Mouse (Mus musculus) forebrain, embryonic 14.5 days (tissue): ENCODE measurements at regions not wholly inside any gene's neighbourhood (a gene's known extent, or its start where the extent isn't known, plus 50 kb on each side); places are given as distances from the start of the nearest gene placed in this dataset.

Experiments
- ATAC-seq: fragments of 200-750 bp; cut with Nextera tagmentation; 2 replicates; pipeline ENCODE4 v1.8.0; 2017; ENCODE audit warnings: mild to moderate bottlenecking, moderate library complexity
- DNase-seq: peaks from one replicate; pipeline ENCODE4 v3.0.0-alpha.2; 2015; ENCODE audit warnings: low spot score
- H3K27ac ChIP-seq: fragments of 300-500 bp; sonication (generic); 2 replicates; pipeline ENCODE4 v1.5.1; 2014; ENCODE audit warnings: low read depth, mild to moderate bottlenecking, control low read depth, low read length, moderate library complexity
- H3K27me3 ChIP-seq: fragments of 300-500 bp; sonication (generic); replicated peaks from 2 replicates; pipeline ENCODE4 v1.6.1; 2014; ENCODE audit warnings: low read length, control low read depth, mixed read lengths; ENCODE audit not compliant: control insufficient read depth, insufficient read depth
- H3K36me3 ChIP-seq: fragments of 300-500 bp; sonication (generic); 2 replicates; pipeline ENCODE4 v1.6.1; 2014; ENCODE audit warnings: low read length, control low read depth; ENCODE audit not compliant: control insufficient read depth, insufficient read depth
- H3K4me1 ChIP-seq: fragments of 300-500 bp; sonication (generic); 2 replicates; pipeline ENCODE4 v1.6.1; 2014; ENCODE audit warnings: antibody characterized with exemption, low read length, control low read depth; ENCODE audit not compliant: control insufficient read depth, insufficient read depth
- H3K4me2 ChIP-seq: fragments of 300-500 bp; sonication (generic); 2 replicates; pipeline ENCODE4 v1.6.1; 2014; ENCODE audit warnings: mild to moderate bottlenecking, control low read depth, low read length
- H3K4me3 ChIP-seq: fragments of 300-500 bp; sonication (generic); 2 replicates; pipeline ENCODE4 v1.5.1; 2014; ENCODE audit warnings: low read depth, low read length, control low read depth
- H3K9ac ChIP-seq: fragments of 300-500 bp; sonication (generic); 2 replicates; pipeline ENCODE4 v1.6.1; 2014; ENCODE audit warnings: mild to moderate bottlenecking, low read length, control low read depth, moderate library complexity
- H3K9me3 ChIP-seq: fragments of 300-500 bp; sonication (generic); replicated peaks from 2 replicates; pipeline ENCODE4 v1.6.1; 2016; ENCODE audit warnings: low read length, control low read depth, mixed read lengths; ENCODE audit not compliant: control insufficient read depth
- WGBS: fragments of 180-500 bp; shearing (Covaris S2); extraction: QIAGEN DNeasy Blood & Tissue Kit; methylation state at CpG from one replicate; pipeline ENCODE4 v1.1.7; 2014; 5-methylcytosine and 5-hydroxymethylcytosine counted together

DNA sequence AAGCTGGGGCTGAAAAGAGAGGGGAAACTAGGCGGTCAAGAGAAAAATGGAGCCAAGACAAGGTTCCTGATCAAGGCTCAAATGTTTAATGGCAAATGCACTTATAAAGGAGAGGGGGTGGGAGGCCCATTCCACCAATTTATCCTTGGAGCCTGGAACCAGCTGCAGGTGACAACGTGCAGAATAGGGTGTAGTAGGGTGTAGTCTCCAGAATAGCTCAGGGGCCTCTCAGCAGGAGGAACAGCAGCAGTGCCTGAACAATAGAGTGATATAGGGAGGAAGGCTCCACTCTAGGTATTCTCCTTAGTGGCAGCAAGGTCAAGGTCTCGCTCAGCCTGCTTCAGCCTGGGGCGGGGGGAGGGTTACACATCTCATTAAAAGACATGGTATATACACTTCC lies 451.7 kb downstream of the Ube2dnl2 start:
- no peaks in the 10 kb centered on the region for H3K36me3 ChIP-seq
- no peak overlapping the region for H3K9ac ChIP-seq
- DNase-seq (no peak), ATAC-seq (no peak)
- H3K27me3 ChIP-seq: no peaks in the 10 kb centered on the region
- H3K27ac ChIP-seq: no peak overlapping the region
- 71% methylated on average over 4 of the region's 4 CpGs for WGBS
- no peak overlapping the region for H3K4me3 ChIP-seq
- no peaks in the 10 kb centered on the region for H3K9me3 ChIP-seq
- H3K4me1 ChIP-seq: no peaks in the 10 kb centered on the region
- H3K4me2 ChIP-seq: no peak overlapping the region

DNA sequence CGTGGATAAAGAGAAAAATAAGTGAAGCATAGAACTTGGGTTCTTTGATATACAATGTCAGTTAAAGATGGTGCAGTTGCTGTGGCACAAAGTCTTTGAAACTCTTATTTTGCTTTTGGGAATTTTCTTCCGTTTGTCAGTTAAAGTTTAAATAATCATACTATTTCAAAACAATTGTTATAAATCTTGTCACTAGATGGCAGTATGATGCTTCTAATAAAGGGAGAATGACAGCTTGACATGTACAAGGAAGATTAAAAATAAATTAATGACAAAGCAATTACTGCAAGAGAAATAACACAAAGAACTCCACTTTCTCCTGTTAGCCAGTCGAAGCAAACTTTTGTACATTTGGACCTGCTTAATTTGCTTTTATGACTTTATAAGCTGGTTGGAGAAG lies 489.0 kb downstream of the Ube2dnl2 start:
- H3K27me3 ChIP-seq: no peaks in the 10 kb centered on the region
- H3K9ac ChIP-seq: no peak overlapping the region
- H3K36me3 ChIP-seq: no peaks in the 10 kb centered on the region
- H3K9me3 ChIP-seq: no peaks in the 10 kb centered on the region
- DNase-seq (peak; percentile 58), ATAC-seq (no peak)
- WGBS: 46% methylated on average over 3 of the region's 3 CpGs
- H3K4me2 ChIP-seq: no peak overlapping the region
- no peaks in the 10 kb centered on the region for H3K4me1 ChIP-seq
- no peak overlapping the region for H3K4me3 ChIP-seq
- H3K27ac ChIP-seq: no peak overlapping the region
